Mouse (Mus musculus): ENCODE results near the gene BC048403. TPM values are rescaled to one million over a fixed set of nuclear protein-coding genes. Genes with fewer than 3 reads are reported as not detected.

BC048403 gene
- total RNA-seq, 2 experiments from 2014 or later = 3.7 to 10.9 TPM

Other genes starting within 250 kb of the BC048403 start
- gene Tbk1, start 153.2 kb upstream of the BC048403 start, total RNA-seq (2015) = 36.9 and 39.3 TPM in 2 replicates
- gene Tbk1, start 153.2 kb upstream of the BC048403 start, total RNA-seq (2017) = 71.9 and 78.3 TPM in 2 replicates
- 88.9 and 102 TPM in 2 replicates for gene Xpot, start 113.6 kb upstream of the BC048403 start, total RNA-seq (2015)
- 93.7 and 151 TPM in 2 replicates for gene Xpot, start 113.6 kb upstream of the BC048403 start, total RNA-seq (2017)
- gene D930020B18Rik, start 98.3 kb upstream of the BC048403 start, total RNA-seq (2015) = not detected in 2 replicates
- gene D930020B18Rik, start 98.3 kb upstream of the BC048403 start, total RNA-seq (2017) = not detected in 2 replicates

All from megakaryocyte progenitor cell, adult 5-6 weeks (primary cell).